Mouse (Mus musculus) olfactory bulb, adult 2 months (tissue): ENCODE measurements at regions not wholly inside any gene's neighbourhood (a gene's known extent, or its start where the extent isn't known, plus 50 kb on each side); places are given as distances from the start of the nearest gene placed in this dataset.

Experiments
- CTCF ChIP-seq: fragments of 200-500 bp; IDR thresholded peaks from 2 replicates; pipeline ENCODE4 v1.5.1; 2012; ENCODE audit warnings: low read depth, mild to moderate bottlenecking, low read length, moderate library complexity; ENCODE audit not compliant: insufficient read depth
- POLR2A ChIP-seq: fragments of 200-500 bp; IDR thresholded peaks from 2 replicates; pipeline ENCODE4 v1.6.1; 2012; ENCODE audit warnings: mild to moderate bottlenecking, low read depth, low read length, moderate library complexity; ENCODE audit not compliant: insufficient read depth

DNA sequence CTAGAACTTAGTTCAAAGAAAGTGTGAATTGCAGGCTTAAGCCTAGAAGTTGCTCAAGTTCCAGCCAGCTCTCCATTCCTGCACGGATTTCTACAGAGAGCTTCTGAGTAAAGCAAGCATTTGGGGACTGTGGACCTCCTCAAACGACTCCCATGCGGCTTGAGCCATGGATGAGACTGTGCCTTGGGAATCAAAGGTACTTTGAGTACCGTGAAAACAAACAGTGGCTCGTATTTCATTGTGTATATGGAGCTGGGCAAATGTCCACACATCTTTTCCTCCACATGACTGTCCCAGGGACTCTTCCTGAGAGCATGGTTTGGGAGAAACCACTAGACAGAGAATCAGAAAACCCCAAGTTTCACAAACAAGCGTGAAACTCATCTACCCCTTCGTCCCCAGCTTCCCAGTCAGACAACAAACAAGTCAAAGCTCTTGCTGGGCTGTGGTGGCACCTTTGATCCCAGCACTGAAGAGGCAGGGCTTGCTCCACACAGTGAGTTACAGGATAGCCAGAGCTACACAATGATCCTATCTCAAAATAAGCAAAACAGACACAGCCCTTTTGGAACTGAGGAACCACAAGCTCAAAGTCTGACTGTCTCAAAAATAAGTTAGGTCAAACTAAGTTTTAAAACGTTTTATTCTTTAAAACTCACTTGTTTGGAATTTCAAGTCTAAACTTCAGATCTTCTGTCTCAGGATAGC is 209.1 kb upstream of the Spred2 start:
- TF ChIP-seq CTCF (no peak), POLR2A (no peak)
